Mouse (Mus musculus): Measurements from ENCODE around the gene Capn9. TPM values are rescaled to one million over a fixed set of nuclear protein-coding genes. Genes with fewer than 3 reads are reported as not detected.

The Capn9 gene
- polyA plus RNA-seq (2015; fragmentation: Nextera tagmentation; extraction: Ambion mirVana) = 0.08 and 0.11 TPM in 2 replicates

GRCm38 (mm10) chr8:124575811-124576210, at the start of gene Capn9:
Capn9 (plus strand) TSS chr8:124576111.
- 91% methylated on average over 8 of the region's 8 CpGs for WGBS
- no peaks in the 10 kb centered on the region for H3K4me1 ChIP-seq
- no peak within 1 kb of the TSS for H3K4me3 ChIP-seq
- H3K4me2 ChIP-seq (replicated peaks) = no peak within 1 kb of the TSS
- H3K27me3 ChIP-seq = no peaks in the 10 kb centered on the region
- H3K36me3 ChIP-seq = no peaks in the 10 kb centered on the region
- no peak for ATAC-seq (replicated peaks)
- H3K9me3 ChIP-seq = no peaks in the 10 kb centered on the region
- H3K27ac ChIP-seq (replicated peaks) = no peak within 1 kb of the TSS
- H3K9ac ChIP-seq (replicated peaks) = no peak within 1 kb of the TSS

GRCm38 (mm10) chr8:124526261-124526660, 49.6 kb upstream of the Capn9 start:
- Histone ChIP-seq H3K4me1 (peaks cover 17% of the 10 kb centered on the region), H3K4me2 (replicated peaks) (no peak overlapping the region), H3K9ac (replicated peaks) (no peak overlapping the region), H3K36me3 (peaks cover 49% of the 10 kb centered on the region), H3K9me3 (no peaks in the 10 kb centered on the region), H3K27me3 (no peaks in the 10 kb centered on the region), H3K4me3 (no peak overlapping the region), H3K27ac (replicated peaks) (no peak overlapping the region)
- ATAC-seq (replicated peaks) = no peak
- 91% methylated on average over 11 of the region's 11 CpGs for WGBS

GRCm38 (mm10) chr8:124530076-124530475, 45.8 kb upstream of the Capn9 start:
- Histone ChIP-seq H3K27ac (replicated peaks) (no peak overlapping the region), H3K4me1 (no peaks in the 10 kb centered on the region), H3K9ac (replicated peaks) (no peak overlapping the region), H3K27me3 (no peaks in the 10 kb centered on the region), H3K4me2 (replicated peaks) (no peak overlapping the region), H3K4me3 (no peak overlapping the region), H3K36me3 (peaks cover 84% of the 10 kb centered on the region), H3K9me3 (no peaks in the 10 kb centered on the region)
- ATAC-seq (replicated peaks) = no peak
- WGBS = 90% methylated on average over 14 of the region's 14 CpGs

GRCm38 (mm10) chr8:124530556-124530955, 45.4 kb upstream of the Capn9 start:
- Histone ChIP-seq H3K9me3 (no peaks in the 10 kb centered on the region), H3K36me3 (peaks cover 86% of the 10 kb centered on the region), H3K9ac (replicated peaks) (no peak overlapping the region), H3K4me1 (no peaks in the 10 kb centered on the region), H3K27me3 (no peaks in the 10 kb centered on the region), H3K27ac (replicated peaks) (no peak overlapping the region), H3K4me3 (no peak overlapping the region), H3K4me2 (replicated peaks) (no peak overlapping the region)
- 89% methylated on average over 7 of the region's 7 CpGs for WGBS
- ATAC-seq (replicated peaks) = no peak

- Histone ChIP-seq H3K36me3 (peaks cover 85% of the 10 kb centered on the region), H3K4me2 (replicated peaks) (no peak overlapping the region), H3K4me1 (no peaks in the 10 kb centered on the region), H3K4me3 (no peak overlapping the region), H3K27me3 (no peaks in the 10 kb centered on the region), H3K9ac (replicated peaks) (no peak overlapping the region), H3K9me3 (no peaks in the 10 kb centered on the region), H3K27ac (replicated peaks) (no peak overlapping the region)
- 86% methylated on average over 4 of the region's 4 CpGs for WGBS
- no peak for ATAC-seq (replicated peaks)
Measured at GRCm38 (mm10) chr8:124530996-124531395, 44.9 kb upstream of the Capn9 start.

- no peak overlapping the region for H3K4me3 ChIP-seq
- 98% methylated on average over 3 of the region's 3 CpGs for WGBS
- no peaks in the 10 kb centered on the region for H3K9me3 ChIP-seq
- H3K36me3 ChIP-seq = peaks cover 77% of the 10 kb centered on the region
- H3K27ac ChIP-seq (replicated peaks) = no peak overlapping the region
- no peaks in the 10 kb centered on the region for H3K27me3 ChIP-seq
- H3K9ac ChIP-seq (replicated peaks) = no peak overlapping the region
- no peak overlapping the region for H3K4me2 ChIP-seq (replicated peaks)
- no peak for ATAC-seq (replicated peaks)
- H3K4me1 ChIP-seq = no peaks in the 10 kb centered on the region
Measured at GRCm38 (mm10) chr8:124532626-124533025, 43.3 kb upstream of the Capn9 start.

- Histone ChIP-seq H3K9me3 (no peaks in the 10 kb centered on the region), H3K27me3 (no peaks in the 10 kb centered on the region), H3K4me3 (no peak overlapping the region), H3K9ac (replicated peaks) (no peak overlapping the region), H3K36me3 (peaks cover 81% of the 10 kb centered on the region), H3K4me2 (replicated peaks) (no peak overlapping the region), H3K27ac (replicated peaks) (no peak overlapping the region), H3K4me1 (no peaks in the 10 kb centered on the region)
- 94% methylated on average over 5 of the region's 5 CpGs for WGBS
- ATAC-seq (replicated peaks) = no peak
Measured at GRCm38 (mm10) chr8:124535451-124535850, 40.5 kb upstream of the Capn9 start.

GRCm38 (mm10) chr8:124540906-124541305, 35.0 kb upstream of the Capn9 start:
- no peak overlapping the region for H3K27ac ChIP-seq (replicated peaks)
- H3K4me1 ChIP-seq = no peaks in the 10 kb centered on the region
- ATAC-seq (replicated peaks) = no peak
- H3K9me3 ChIP-seq = no peaks in the 10 kb centered on the region
- WGBS = 95% methylated on average over 12 of the region's 12 CpGs
- no peak overlapping the region for H3K9ac ChIP-seq (replicated peaks)
- peaks cover 83% of the 10 kb centered on the region for H3K36me3 ChIP-seq
- no peaks in the 10 kb centered on the region for H3K27me3 ChIP-seq
- no peak overlapping the region for H3K4me2 ChIP-seq (replicated peaks)
- H3K4me3 ChIP-seq = no peak overlapping the region

- over 99% methylated on average over 4 of the region's 4 CpGs for WGBS
- Histone ChIP-seq H3K4me2 (replicated peaks) (no peak overlapping the region), H3K4me3 (no peak overlapping the region), H3K4me1 (no peaks in the 10 kb centered on the region), H3K27me3 (no peaks in the 10 kb centered on the region), H3K9ac (replicated peaks) (no peak overlapping the region), H3K9me3 (no peaks in the 10 kb centered on the region), H3K36me3 (peaks cover 87% of the 10 kb centered on the region), H3K27ac (replicated peaks) (no peak overlapping the region)
- ATAC-seq (replicated peaks) = no peak
Measured at GRCm38 (mm10) chr8:124542001-124542400, 33.9 kb upstream of the Capn9 start.

- Histone ChIP-seq H3K4me3 (no peak overlapping the region), H3K27me3 (no peaks in the 10 kb centered on the region), H3K9ac (replicated peaks) (no peak overlapping the region), H3K4me1 (no peaks in the 10 kb centered on the region), H3K4me2 (replicated peaks) (no peak overlapping the region), H3K27ac (replicated peaks) (no peak overlapping the region), H3K36me3 (peaks cover 90% of the 10 kb centered on the region), H3K9me3 (no peaks in the 10 kb centered on the region)
- WGBS = 95% methylated on average over 5 of the region's 5 CpGs
- no peak for ATAC-seq (replicated peaks)
Measured at GRCm38 (mm10) chr8:124543272-124543671, 32.6 kb upstream of the Capn9 start.

- no peak for ATAC-seq (replicated peaks)
- 90% methylated on average over 6 of the region's 6 CpGs for WGBS
- no peak overlapping the region for H3K27ac ChIP-seq (replicated peaks)
Measured at GRCm38 (mm10) chr8:124546371-124546770, 29.5 kb upstream of the Capn9 start.

GRCm38 (mm10) chr8:124546815-124547214, 29.1 kb upstream of the Capn9 start:
- no peak overlapping the region for H3K4me2 ChIP-seq (replicated peaks)
- H3K9me3 ChIP-seq = no peaks in the 10 kb centered on the region
- WGBS = 96% methylated on average over 7 of the region's 7 CpGs
- H3K4me1 ChIP-seq = no peaks in the 10 kb centered on the region
- H3K4me3 ChIP-seq = no peak overlapping the region
- H3K27ac ChIP-seq (replicated peaks) = no peak overlapping the region
- ATAC-seq (replicated peaks) = no peak
- no peak overlapping the region for H3K9ac ChIP-seq (replicated peaks)
- H3K36me3 ChIP-seq = peaks cover 93% of the 10 kb centered on the region
- no peaks in the 10 kb centered on the region for H3K27me3 ChIP-seq

More at GRCm38 (mm10) chr8:124546371-124546770, 29.5 kb upstream of the Capn9 start:
- Histone ChIP-seq H3K9ac (replicated peaks) (no peak overlapping the region), H3K36me3 (peaks cover 93% of the 10 kb centered on the region), H3K4me1 (no peaks in the 10 kb centered on the region), H3K4me3 (no peak overlapping the region), H3K9me3 (no peaks in the 10 kb centered on the region), H3K27me3 (no peaks in the 10 kb centered on the region), H3K4me2 (replicated peaks) (no peak overlapping the region)

GRCm38 (mm10) chr8:124547269-124547668, 28.6 kb upstream of the Capn9 start:
- H3K4me3 ChIP-seq = no peak overlapping the region
- no peak overlapping the region for H3K27ac ChIP-seq (replicated peaks)
- H3K27me3 ChIP-seq = no peaks in the 10 kb centered on the region
- no peak overlapping the region for H3K9ac ChIP-seq (replicated peaks)
- H3K4me1 ChIP-seq = no peaks in the 10 kb centered on the region
- no peaks in the 10 kb centered on the region for H3K9me3 ChIP-seq
- ATAC-seq (replicated peaks) = no peak
- 84% methylated on average over 11 of the region's 11 CpGs for WGBS
- no peak overlapping the region for H3K4me2 ChIP-seq (replicated peaks)
- H3K36me3 ChIP-seq = peaks cover 93% of the 10 kb centered on the region
